Mouse (Mus musculus): ENCODE data around the gene Gm5617. TPM values are rescaled to one million over a fixed set of nuclear protein-coding genes. Genes with fewer than 3 reads are reported as not detected.
"Not testable (repeated sequence)": the region's sequence is repeated elsewhere in the genome, so short reads cannot be mapped to it uniquely, and the experiment has no call there.

The Gm5617 gene
- polyA plus RNA-seq, 1 experiment from 2014 or later = 37.9 TPM

DNA sequence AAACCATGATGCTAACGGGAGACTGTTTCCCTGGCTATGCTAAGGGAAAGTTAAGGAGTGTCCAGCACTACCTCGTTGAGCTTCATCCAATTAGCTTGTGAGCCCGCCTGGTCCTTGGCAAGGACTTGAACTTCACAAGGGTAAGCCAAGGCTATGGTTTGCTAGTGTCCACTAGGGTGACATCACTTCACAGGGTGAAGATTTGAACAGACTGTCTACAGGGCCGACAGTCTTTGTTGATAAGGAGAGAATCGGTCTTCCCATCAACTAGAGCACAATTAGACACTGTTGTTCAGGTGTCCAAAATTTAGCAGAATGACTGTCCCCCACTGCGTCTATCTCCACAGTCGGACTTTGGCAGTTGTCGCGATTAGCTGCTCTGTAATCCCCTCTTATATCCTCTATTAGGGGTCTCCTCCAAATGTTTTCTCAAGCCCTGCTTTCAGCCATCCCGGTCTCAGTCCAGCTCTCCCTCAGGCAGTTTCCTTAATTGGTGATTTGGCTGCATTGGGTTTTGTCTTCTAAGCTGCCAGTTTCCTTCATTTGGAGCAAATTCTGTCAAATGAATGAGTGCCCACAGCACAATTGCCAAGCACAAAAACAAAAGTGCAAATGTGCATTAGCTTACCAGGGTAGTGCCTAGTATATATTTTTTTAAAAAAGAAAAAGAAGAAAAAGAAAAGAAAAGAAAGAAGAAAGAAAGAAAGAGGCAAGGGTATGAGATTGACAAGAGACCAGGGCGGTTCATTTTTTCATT, 21.6 kb downstream of the Gm5617 start:
- no peak overlapping the region for H3K4me3 ChIP-seq (ENCODE audit: low read depth, low read length)
- no peak overlapping the region for H3K27ac ChIP-seq (replicated peaks; ENCODE audit: low read depth, low read length)
- 63% methylated on average over 11 of the region's 11 CpGs for WGBS
- H3K9ac ChIP-seq (ENCODE audit: low read depth, low read length) = 0 out of 2 replicates have a peak overlapping the region, but pooled peaks have one; percentile 19
- no peaks in the 10 kb centered on the region for H3K9me3 ChIP-seq (ENCODE audit: control insufficient read depth, low read length)
- ATAC-seq (ENCODE audit: low read depth) = no peak
- H3K4me2 ChIP-seq (ENCODE audit: low read depth, low read length) = peak overlapping the region; percentile 36; the same call in 1 of the 2 replicates
- H3K4me1 ChIP-seq (ENCODE audit: control insufficient read depth, insufficient read depth, low read length) = peaks cover 19% of the 10 kb centered on the region; the same call in 1 of the 2 replicates
- DNase-seq (ENCODE audit: low spot score) = no peak
- H3K27me3 ChIP-seq (replicated peaks; ENCODE audit: control insufficient read depth, insufficient read depth, low read length) = no peaks in the 10 kb centered on the region
- no peaks in the 10 kb centered on the region for H3K36me3 ChIP-seq (ENCODE audit: control insufficient read depth, insufficient read depth, low read length)

DNA sequence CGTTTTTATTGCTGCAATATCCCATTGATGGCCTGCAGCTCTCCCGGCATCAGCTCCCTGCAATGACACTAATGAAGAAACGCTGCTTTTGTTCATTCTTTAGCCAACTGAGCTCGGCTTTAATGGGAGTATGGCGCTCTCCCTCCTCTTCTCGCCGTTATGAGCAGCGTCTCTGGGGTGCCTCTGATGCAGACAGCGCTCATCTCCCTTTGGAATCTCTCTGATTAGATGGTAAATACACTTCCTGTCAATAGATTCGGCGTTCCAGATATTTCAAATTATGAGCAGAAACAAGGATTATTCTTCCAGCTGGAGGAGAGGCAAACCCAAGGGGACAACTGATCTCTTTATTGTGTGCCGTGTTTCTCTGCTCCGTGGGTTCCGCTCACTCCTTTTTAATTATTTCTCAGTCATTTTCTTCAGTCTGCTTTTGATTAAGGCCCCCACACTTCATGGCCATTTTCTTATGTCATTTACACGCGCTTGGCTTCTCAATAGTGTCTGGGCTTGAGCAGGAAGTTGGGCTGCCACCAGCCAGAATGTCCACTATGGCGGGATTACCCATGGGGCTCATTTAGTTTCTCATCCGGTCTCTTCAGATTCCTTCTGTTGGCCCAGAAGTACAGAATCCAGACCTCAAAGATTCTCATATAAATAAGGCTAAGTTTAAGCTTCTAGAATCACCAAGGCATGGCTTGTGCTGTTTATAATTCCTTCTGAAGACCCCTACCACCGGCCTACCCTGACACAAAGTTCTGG, 22.3 kb downstream of the Gm5617 start:
- H3K4me3 ChIP-seq (ENCODE audit: low read depth, low read length) = no peak overlapping the region
- H3K9ac ChIP-seq (ENCODE audit: low read depth, low read length) = 0 out of 2 replicates have a peak overlapping the region, but pooled peaks have one; percentile 19
- no peak for ATAC-seq (ENCODE audit: low read depth)
- peak; percentile 39 for DNase-seq (ENCODE audit: low spot score)
- WGBS = 45% methylated on average over 19 of the region's 19 CpGs
- no peak overlapping the region for H3K27ac ChIP-seq (replicated peaks; ENCODE audit: low read depth, low read length)
- peak overlapping the region; percentile 36 for H3K4me2 ChIP-seq (ENCODE audit: low read depth, low read length)
- H3K9me3 ChIP-seq (ENCODE audit: control insufficient read depth, low read length) = no peaks in the 10 kb centered on the region
- H3K36me3 ChIP-seq (ENCODE audit: control insufficient read depth, insufficient read depth, low read length) = no peaks in the 10 kb centered on the region
- H3K27me3 ChIP-seq (replicated peaks; ENCODE audit: control insufficient read depth, insufficient read depth, low read length) = no peaks in the 10 kb centered on the region
- peaks cover 19% of the 10 kb centered on the region; the same call in 1 of the 2 replicates for H3K4me1 ChIP-seq (ENCODE audit: control insufficient read depth, insufficient read depth, low read length)

DNA sequence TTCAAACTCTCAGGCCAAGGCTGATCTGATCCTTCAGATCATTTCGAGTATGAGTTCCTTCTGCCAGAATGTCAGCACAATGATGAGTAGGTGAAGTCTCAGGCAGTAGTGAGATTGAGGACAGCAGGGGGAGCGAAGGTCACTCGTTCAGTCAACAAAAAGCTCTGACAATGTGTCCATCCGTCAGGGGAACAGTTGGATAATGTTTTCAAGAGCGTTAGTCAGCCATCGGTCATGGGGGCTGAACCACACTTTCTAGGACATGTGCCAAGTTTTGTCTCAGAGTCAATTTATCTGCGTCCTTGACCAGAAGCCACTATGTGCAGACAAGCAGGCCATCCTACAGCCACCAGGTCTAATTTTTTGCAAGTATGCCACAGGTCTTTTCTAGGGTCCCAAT, 25.2 kb downstream of the Gm5617 start:
- peaks cover 18% of the 10 kb centered on the region; the same call in 1 of the 2 replicates for H3K4me1 ChIP-seq (ENCODE audit: control insufficient read depth, insufficient read depth, low read length)
- not testable (repeated sequence) for H3K9ac ChIP-seq (ENCODE audit: low read depth, low read length); H3K9me3 ChIP-seq (ENCODE audit: control insufficient read depth, low read length); H3K36me3 ChIP-seq (ENCODE audit: control insufficient read depth, insufficient read depth, low read length); DNase-seq (ENCODE audit: low spot score); H3K4me2 ChIP-seq (ENCODE audit: low read depth, low read length); H3K27me3 ChIP-seq (replicated peaks; ENCODE audit: control insufficient read depth, insufficient read depth, low read length); ATAC-seq (ENCODE audit: low read depth); H3K4me3 ChIP-seq (ENCODE audit: low read depth, low read length); H3K27ac ChIP-seq (replicated peaks; ENCODE audit: low read depth, low read length)
- WGBS = no CpG with 5 or more reads among the region's 7 CpGs

DNA sequence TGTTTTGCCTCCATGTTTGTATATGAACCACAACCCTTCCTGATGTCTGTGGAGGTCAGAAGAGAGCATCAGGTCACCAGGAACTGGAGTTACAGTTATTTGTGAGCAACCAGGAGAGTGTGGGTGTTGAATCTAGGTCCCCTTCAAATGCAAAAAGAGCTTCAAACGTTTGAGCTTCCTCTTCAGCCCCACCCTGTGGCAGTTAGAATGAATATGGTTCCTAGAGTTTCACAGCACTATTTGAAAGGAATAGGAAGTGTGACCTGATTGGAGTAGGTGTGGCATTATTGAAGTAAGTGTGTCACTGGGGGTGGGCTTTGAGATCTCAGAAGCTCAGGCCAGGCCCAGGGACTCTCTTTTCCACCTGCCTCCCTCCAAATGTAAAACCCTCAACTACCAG, 30.3 kb downstream of the Gm5617 start:
- H3K9me3 ChIP-seq (ENCODE audit: control insufficient read depth, low read length) = no peaks in the 10 kb centered on the region
- H3K27ac ChIP-seq (replicated peaks; ENCODE audit: low read depth, low read length) = no peak overlapping the region
- H3K9ac ChIP-seq (ENCODE audit: low read depth, low read length) = no peak overlapping the region
- no peak for ATAC-seq (ENCODE audit: low read depth)
- 0% methylated on average over 1 of the region's 1 CpGs for WGBS
- DNase-seq (ENCODE audit: low spot score) = no peak
- no peaks in the 10 kb centered on the region for H3K4me1 ChIP-seq (ENCODE audit: control insufficient read depth, insufficient read depth, low read length)
- H3K4me2 ChIP-seq (ENCODE audit: low read depth, low read length) = no peak overlapping the region
- H3K36me3 ChIP-seq (ENCODE audit: control insufficient read depth, insufficient read depth, low read length) = no peaks in the 10 kb centered on the region
- H3K27me3 ChIP-seq (replicated peaks; ENCODE audit: control insufficient read depth, insufficient read depth, low read length) = no peaks in the 10 kb centered on the region
- no peak overlapping the region for H3K4me3 ChIP-seq (ENCODE audit: low read depth, low read length)

DNA sequence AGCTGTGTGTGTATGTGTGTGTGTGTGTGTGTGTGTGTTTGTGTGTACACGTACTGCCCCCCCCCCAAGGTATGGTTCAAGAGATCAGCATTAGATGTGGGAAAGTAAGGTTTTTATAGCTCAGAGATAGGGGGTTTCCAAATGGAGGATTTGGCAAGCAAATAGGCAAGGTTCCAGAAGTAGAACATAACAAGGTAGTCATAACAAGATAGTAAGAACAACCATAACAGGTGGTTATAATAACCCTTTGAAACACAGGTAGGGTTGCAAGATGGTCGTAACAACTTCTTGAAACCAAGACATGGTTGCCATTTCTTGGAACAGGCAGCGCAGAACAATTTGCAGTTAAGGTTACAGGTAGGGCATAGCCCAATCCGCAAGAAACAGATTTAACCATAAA, 31.3 kb downstream of the Gm5617 start:
- H3K9me3 ChIP-seq (ENCODE audit: control insufficient read depth, low read length) = no peaks in the 10 kb centered on the region
- H3K4me3 ChIP-seq (ENCODE audit: low read depth, low read length) = no peak overlapping the region
- ATAC-seq (ENCODE audit: low read depth) = no peak
- no peaks in the 10 kb centered on the region for H3K4me1 ChIP-seq (ENCODE audit: control insufficient read depth, insufficient read depth, low read length)
- no peaks in the 10 kb centered on the region for H3K27me3 ChIP-seq (replicated peaks; ENCODE audit: control insufficient read depth, insufficient read depth, low read length)
- no peak overlapping the region for H3K4me2 ChIP-seq (ENCODE audit: low read depth, low read length)
- no peak overlapping the region for H3K9ac ChIP-seq (ENCODE audit: low read depth, low read length)
- no peak overlapping the region for H3K27ac ChIP-seq (replicated peaks; ENCODE audit: low read depth, low read length)
- H3K36me3 ChIP-seq (ENCODE audit: control insufficient read depth, insufficient read depth, low read length) = no peaks in the 10 kb centered on the region
- DNase-seq (ENCODE audit: low spot score) = no peak
- WGBS = 88% methylated on average over 4 of the region's 4 CpGs

DNA sequence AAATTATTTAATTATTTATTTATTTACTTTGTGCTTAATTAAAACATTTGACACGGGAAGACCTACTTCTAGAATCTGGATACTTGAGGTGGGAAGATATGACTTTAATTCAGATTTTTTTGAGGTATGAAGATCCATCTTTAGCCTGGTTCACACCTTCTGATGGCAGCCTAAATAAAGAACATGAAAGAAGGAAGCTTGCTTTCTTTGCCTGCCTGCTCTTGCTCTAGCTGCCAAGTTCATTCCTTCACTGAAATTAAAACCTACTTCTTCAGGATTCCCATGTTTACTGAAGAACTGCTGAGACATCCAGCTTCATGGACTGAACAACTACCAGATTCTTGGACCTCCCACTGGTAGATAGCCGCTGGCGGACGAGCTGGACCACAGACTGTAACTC, 36.1 kb downstream of the Gm5617 start:
- DNase-seq (ENCODE audit: low spot score) (no peak), ATAC-seq (ENCODE audit: low read depth) (no peak)
- 76% methylated on average over 4 of the region's 4 CpGs for WGBS
- no peaks in the 10 kb centered on the region for H3K9me3 ChIP-seq (ENCODE audit: control insufficient read depth, low read length)
- no peak overlapping the region for H3K27ac ChIP-seq (replicated peaks; ENCODE audit: low read depth, low read length)
- no peaks in the 10 kb centered on the region for H3K27me3 ChIP-seq (replicated peaks; ENCODE audit: control insufficient read depth, insufficient read depth, low read length)
- H3K4me2 ChIP-seq (ENCODE audit: low read depth, low read length) = no peak overlapping the region
- no peak overlapping the region for H3K9ac ChIP-seq (ENCODE audit: low read depth, low read length)
- no peak overlapping the region for H3K4me3 ChIP-seq (ENCODE audit: low read depth, low read length)
- no peaks in the 10 kb centered on the region for H3K4me1 ChIP-seq (ENCODE audit: control insufficient read depth, insufficient read depth, low read length)
- H3K36me3 ChIP-seq (ENCODE audit: control insufficient read depth, insufficient read depth, low read length) = no peaks in the 10 kb centered on the region

DNA sequence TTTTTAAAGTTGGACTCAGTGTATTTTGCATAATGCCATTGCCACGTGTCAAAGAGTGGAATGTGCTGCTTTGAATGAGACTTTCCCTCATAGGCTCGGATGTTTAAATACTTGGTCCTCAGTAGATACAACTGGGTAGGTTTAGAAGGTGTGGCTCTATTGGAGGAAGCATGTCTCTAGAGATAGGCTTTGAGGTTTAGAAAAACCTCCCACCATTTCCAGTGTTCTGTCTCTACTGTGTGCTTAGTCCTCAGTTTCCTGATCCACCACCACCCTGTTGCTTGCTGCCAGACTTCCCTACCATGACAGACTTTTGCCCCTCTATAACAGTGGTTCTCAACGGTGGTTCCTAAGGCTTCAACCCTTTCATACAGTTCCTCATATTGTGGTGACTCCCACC, 37.0 kb downstream of the Gm5617 start:
- DNase-seq (ENCODE audit: low spot score) (no peak), ATAC-seq (ENCODE audit: low read depth) (no peak)
- 67% methylated on average over 3 of the region's 3 CpGs for WGBS
- H3K4me1 ChIP-seq (ENCODE audit: control insufficient read depth, insufficient read depth, low read length) = no peaks in the 10 kb centered on the region
- no peak overlapping the region for H3K27ac ChIP-seq (replicated peaks; ENCODE audit: low read depth, low read length)
- no peak overlapping the region for H3K4me2 ChIP-seq (ENCODE audit: low read depth, low read length)
- no peak overlapping the region for H3K4me3 ChIP-seq (ENCODE audit: low read depth, low read length)
- H3K27me3 ChIP-seq (replicated peaks; ENCODE audit: control insufficient read depth, insufficient read depth, low read length) = no peaks in the 10 kb centered on the region
- no peaks in the 10 kb centered on the region for H3K36me3 ChIP-seq (ENCODE audit: control insufficient read depth, insufficient read depth, low read length)
- no peak overlapping the region for H3K9ac ChIP-seq (ENCODE audit: low read depth, low read length)
- H3K9me3 ChIP-seq (ENCODE audit: control insufficient read depth, low read length) = no peaks in the 10 kb centered on the region

DNA sequence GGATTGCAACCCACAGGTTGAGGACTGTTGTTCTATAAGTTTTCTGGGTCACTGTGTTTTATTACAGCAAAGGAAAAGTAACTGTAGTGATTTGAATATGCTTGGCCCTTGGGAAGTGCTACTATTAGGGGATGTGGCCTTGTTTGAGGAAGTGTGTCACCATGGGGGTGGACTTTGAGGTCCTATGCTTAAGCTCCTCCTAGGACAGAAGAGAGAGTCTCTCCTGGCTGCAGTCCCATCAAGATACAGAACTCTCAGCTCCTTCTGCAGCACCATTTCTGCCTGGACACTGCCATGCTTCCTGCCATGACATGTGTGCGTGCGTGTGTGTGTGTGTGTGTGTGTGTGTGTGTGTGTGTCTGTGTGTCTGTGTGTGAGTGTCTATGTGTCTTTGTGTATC, 37.5 kb downstream of the Gm5617 start:
- Histone ChIP-seq H3K27me3 (replicated peaks; ENCODE audit: control insufficient read depth, insufficient read depth, low read length) (no peaks in the 10 kb centered on the region), H3K36me3 (ENCODE audit: control insufficient read depth, insufficient read depth, low read length) (no peaks in the 10 kb centered on the region), H3K9me3 (ENCODE audit: control insufficient read depth, low read length) (no peaks in the 10 kb centered on the region), H3K27ac (replicated peaks; ENCODE audit: low read depth, low read length) (no peak overlapping the region), H3K9ac (ENCODE audit: low read depth, low read length) (no peak overlapping the region), H3K4me2 (ENCODE audit: low read depth, low read length) (no peak overlapping the region), H3K4me1 (ENCODE audit: control insufficient read depth, insufficient read depth, low read length) (no peaks in the 10 kb centered on the region), H3K4me3 (ENCODE audit: low read depth, low read length) (no peak overlapping the region)
- ATAC-seq (ENCODE audit: low read depth) (no peak), DNase-seq (ENCODE audit: low spot score) (no peak)
- 82% methylated on average over 2 of the region's 2 CpGs for WGBS

Measured in embryonic facial prominence, embryonic 14.5 days (tissue).